21 mouse cellular contexts compared by ENCODE assay signal in genomic region chr19:47927032-47927431, GRCm38 (mm10). TPM values are rescaled to one million over a fixed set of nuclear protein-coding genes. Genes with fewer than 3 reads are reported as not detected.
"Had no signal": no experiment of that assay in that cellular context is flagged by ENCODE, and none has a peak within 500 bp of the region (broad histone marks: within the 10 kb centered on the region; RNA-seq: fewer than 3 reads in every experiment).

No protein-coding gene starts in this region.

- H3K4me1 ChIP-seq: neural tube, embryonic 15.5 days; stomach, embryonic 15.5 days had no signal

- H3K4me2 ChIP-seq: neural tube, embryonic 13.5 days; neural tube, embryonic 15.5 days; stomach, embryonic 15.5 days had no signal

- H3K27me3 ChIP-seq: neural tube, embryonic 13.5 days; neural tube, embryonic 15.5 days; stomach, embryonic 15.5 days had no signal

- H3K9ac ChIP-seq: neural tube, embryonic 13.5 days; neural tube, embryonic 15.5 days; stomach, embryonic 15.5 days had no signal

- H3K27ac ChIP-seq: neural tube, embryonic 13.5 days; neural tube, embryonic 15.5 days; stomach, embryonic 15.5 days; stomach, postnatal 0 days had no signal

- H3K9me3 ChIP-seq: neural tube, embryonic 13.5 days; neural tube, embryonic 15.5 days; stomach, embryonic 15.5 days had no signal

- H3K4me3 ChIP-seq: neural tube, embryonic 13.5 days; neural tube, embryonic 15.5 days; stomach, embryonic 15.5 days had no signal

- DNase-seq: retina, postnatal 1 day; right cerebral cortex, adult 18-20 months; right cerebral cortex, postnatal 14 days; right cerebral cortex, postnatal 25 days; right cerebral cortex, postnatal 4 days; spleen, adult 18-20 months; thymus, adult 18-20 months; thymus, adult 2 months; thymus, postnatal 14 days; thymus, postnatal 25 days; thymus, postnatal 36 days; thymus, postnatal 4 days had no signal

- H3K36me3 ChIP-seq: neural tube, embryonic 13.5 days; neural tube, embryonic 15.5 days; stomach, embryonic 15.5 days had no signal

RNA-seq across cellular contexts. Expression of gene Cfap43, which starts 7.9 kb away (rescaled TPM):
- polyA plus RNA-seq: small intestine, adult 2 months; spleen, adult 2 months had no signal

RNA-seq across cellular contexts. Expression of gene Cfap58, which starts 10.4 kb away (rescaled TPM):
- total RNA-seq: neutrophil, adult 5-6 weeks had no signal
- polyA plus RNA-seq: small intestine, adult 2 months; spleen, adult 2 months; stomach, embryonic 14.5 days; stomach, embryonic 15.5 days; stomach, postnatal 0 days; urinary bladder, adult 2 months had no signal
